Mouse (Mus musculus) limb, embryonic 14.5 days (tissue): ENCODE measurements around the gene Sstr4. TPM values are rescaled to one million over a fixed set of nuclear protein-coding genes. Genes with fewer than 3 reads are reported as not detected.

Experiments
- ATAC-seq: fragments of 200-750 bp; cut with Nextera tagmentation; 2 replicates; pipeline ENCODE4 v1.8.0; 2017; ENCODE audit warnings: low read depth, moderate number of reproducible peaks, moderate TSS enrichment; ENCODE audit not compliant: low FRiP score
- DNase-seq: peaks from one replicate; pipeline ENCODE4 v3.0.0-alpha.2; 2015; ENCODE audit warnings: low spot score
- H3K27ac ChIP-seq: fragments of 300-500 bp; sonication (generic); replicated peaks from 2 replicates; pipeline ENCODE4 v1.5.1; 2014; ENCODE audit warnings: low read depth, mild to moderate bottlenecking, low read length, moderate library complexity, mixed read lengths
- H3K27me3 ChIP-seq: fragments of 300-500 bp; sonication (generic); 2 replicates; pipeline ENCODE4 v1.6.1; 2014; ENCODE audit warnings: low read length, mixed read lengths; ENCODE audit not compliant: control insufficient read depth, insufficient read depth
- H3K36me3 ChIP-seq: fragments of 300-500 bp; sonication (generic); 2 replicates; pipeline ENCODE4 v1.6.1; 2014; ENCODE audit warnings: mild to moderate bottlenecking, low read length, moderate library complexity, mixed read lengths; ENCODE audit not compliant: control insufficient read depth, insufficient read depth
- H3K4me1 ChIP-seq: fragments of 300-500 bp; sonication (generic); 2 replicates; pipeline ENCODE4 v1.6.1; 2014; ENCODE audit warnings: antibody characterized with exemption, low read length, mixed read lengths; ENCODE audit not compliant: control insufficient read depth, insufficient read depth
- H3K4me2 ChIP-seq: fragments of 300-500 bp; sonication (generic); replicated peaks from 2 replicates; pipeline ENCODE4 v1.6.1; 2014; ENCODE audit warnings: low read depth, mild to moderate bottlenecking, low read length, moderate library complexity; ENCODE audit not compliant: severe bottlenecking
- H3K4me3 ChIP-seq: fragments of 300-500 bp; sonication (generic); replicated peaks from 2 replicates; pipeline ENCODE4 v1.5.1; 2014; ENCODE audit warnings: low read length
- H3K9ac ChIP-seq: fragments of 300-500 bp; sonication (generic); 2 replicates; pipeline ENCODE4 v1.6.1; 2014; ENCODE audit warnings: mild to moderate bottlenecking, low read depth, low read length, moderate library complexity; ENCODE audit not compliant: severe bottlenecking
- H3K9me3 ChIP-seq: fragments of 300-500 bp; sonication (generic); 2 replicates; pipeline ENCODE4 v1.6.1; 2016; ENCODE audit warnings: low read length; ENCODE audit not compliant: control insufficient read depth
- POLR2A ChIP-seq: fragments of 200-500 bp; IDR thresholded peaks from 2 replicates; pipeline ENCODE4 v1.8.0; 2012; ENCODE audit warnings: inconsistent platforms, mild to moderate bottlenecking, moderate library complexity, borderline replicate concordance; ENCODE audit not compliant: insufficient read depth, insufficient read length; ENCODE audit errors: extremely low read depth
- WGBS: fragments of 180-500 bp; shearing (Covaris S2); extraction: QIAGEN DNeasy Blood & Tissue Kit; methylation state at CpG from one replicate; pipeline ENCODE4 v1.1.7; 2014; 5-methylcytosine and 5-hydroxymethylcytosine counted together
- polyA plus RNA-seq, 2 experiments: library from polyadenylated mRNA; depleted of rRNA in 1 of 2; stranded (reverse) in 1 of 2; unstranded in 1 of 2; fragments of >200 nt; fragmentation: Nextera tagmentation in 1 of 2; extraction: Ambion mirVana in 1 of 2; gene quantifications; 2 replicates each; pipeline versions ENCODE4 v1.2.1 to v1.2.3; 2012 to 2014

Gene Sstr4
- polyA plus RNA-seq, 2 experiments: 2.8 to 4.0 TPM

- Histone ChIP-seq H3K4me1 (0 out of 2 replicates have a peak, but pooled peaks cover 12% of the 10 kb centered on the region), H3K9me3 (no peaks in the 10 kb centered on the region), H3K9ac (peak overlapping the region; percentile 28), H3K36me3 (no peaks in the 10 kb centered on the region), H3K4me2 (peak overlapping the region; percentile 77), H3K27me3 (peaks cover 47% of the 10 kb centered on the region), H3K27ac (no peak overlapping the region), H3K4me3 (peak overlapping the region; percentile 44)
- no peak for ATAC-seq
- WGBS: 15% methylated on average over 34 of the region's 34 CpGs
- TF ChIP-seq POLR2A: no peak
- DNase-seq: no peak
Observed at GRCm38 (mm10) chr2:148406160-148406970, 11.2 kb downstream of the Sstr4 start.

DNA sequence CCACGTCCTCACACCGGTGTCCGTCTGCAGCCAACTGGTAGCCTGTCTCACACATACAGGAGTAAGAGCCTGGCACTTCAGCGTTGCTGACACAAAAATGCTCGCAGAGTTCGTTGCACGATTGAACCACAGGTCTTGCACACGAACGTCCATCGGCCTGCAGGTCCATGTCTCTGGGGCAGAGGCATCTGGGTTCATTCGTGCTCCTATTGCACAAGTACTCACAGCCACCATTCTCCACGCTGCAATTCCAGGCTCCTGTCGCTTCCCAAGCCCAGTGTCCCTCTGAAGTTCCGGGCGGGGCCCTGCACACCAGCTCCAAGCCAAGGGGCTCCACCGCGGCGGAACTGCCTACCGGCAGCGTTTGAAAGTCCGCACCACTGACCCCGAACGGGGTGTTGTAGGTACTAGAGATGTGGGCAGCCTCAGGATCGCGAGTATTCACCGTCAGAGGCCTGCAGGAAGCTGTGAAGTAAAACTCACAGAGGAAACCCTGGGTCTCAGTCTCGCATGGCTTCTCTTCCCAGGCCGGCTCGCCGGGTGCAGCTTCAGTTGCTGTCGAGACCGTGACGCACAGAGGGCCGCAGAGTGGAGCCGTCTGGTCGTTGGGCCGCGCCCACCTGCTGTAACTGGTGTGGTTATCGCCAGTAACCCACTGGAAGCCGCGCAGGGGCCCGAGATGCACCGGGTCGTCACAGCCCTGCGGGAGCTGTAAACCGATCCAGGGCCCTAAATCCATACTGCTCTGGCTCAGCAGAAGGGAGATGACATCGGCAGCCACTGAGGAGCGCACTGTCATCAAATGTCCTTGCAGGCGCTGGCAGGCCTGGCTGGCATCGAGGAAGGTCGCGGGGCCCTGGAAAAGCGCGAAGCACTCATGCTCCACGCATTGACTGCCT, 12.1 kb downstream of the Sstr4 start:
- TF ChIP-seq POLR2A: no peak
- ATAC-seq (peak; percentile 21; the same call in 1 of the 2 replicates), DNase-seq (no peak)
- Histone ChIP-seq H3K27ac (no peak overlapping the region), H3K4me1 (0 out of 2 replicates have a peak, but pooled peaks cover 12% of the 10 kb centered on the region), H3K9me3 (no peaks in the 10 kb centered on the region), H3K4me3 (peak overlapping the region; percentile 44), H3K4me2 (peak overlapping the region; percentile 77), H3K9ac (peak overlapping the region; percentile 28), H3K36me3 (no peaks in the 10 kb centered on the region), H3K27me3 (peaks cover 47% of the 10 kb centered on the region)
- WGBS: 5% methylated on average over 55 of the region's 55 CpGs

DNA sequence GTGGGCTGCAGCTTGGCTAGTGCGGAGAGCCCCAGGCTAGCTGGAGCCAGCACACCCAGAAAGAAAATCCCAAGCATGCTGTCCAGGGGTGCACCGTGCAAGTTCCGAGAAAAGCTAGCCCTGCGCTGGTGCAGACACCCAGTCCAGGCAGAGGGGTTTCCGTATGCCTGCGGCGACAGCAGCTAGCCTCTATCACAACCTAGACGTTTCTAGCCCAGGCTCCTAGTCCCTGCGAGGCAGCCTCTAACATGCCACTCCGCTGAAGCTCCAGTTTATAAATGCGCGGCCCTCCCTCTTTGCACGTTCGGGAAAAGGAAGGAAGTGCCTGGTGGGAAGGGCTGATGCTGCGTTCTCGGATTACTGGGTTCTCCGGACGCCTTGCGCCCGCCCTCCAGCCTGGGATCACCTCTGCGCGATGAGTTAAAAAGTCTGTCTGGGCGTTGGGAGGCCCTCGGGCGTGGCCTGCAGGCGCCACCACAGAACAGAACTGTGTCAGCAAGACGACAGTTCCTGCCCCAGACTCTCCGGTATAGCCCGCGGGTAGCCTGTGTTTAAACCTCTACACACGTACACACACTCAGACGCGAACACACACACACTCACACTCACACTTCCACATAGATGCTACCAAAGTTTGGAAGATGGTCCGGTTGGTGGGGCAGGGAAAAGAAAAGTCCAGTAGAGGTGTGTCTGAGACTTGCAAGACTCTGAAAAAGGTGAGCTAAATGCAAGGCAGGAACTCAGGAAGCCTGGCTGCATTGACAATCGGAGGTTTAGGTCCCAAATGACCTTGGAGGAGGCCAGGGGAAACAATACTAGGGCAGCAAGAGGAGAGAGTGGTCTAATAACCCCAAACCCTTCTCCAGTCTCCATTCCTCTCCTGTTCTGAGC, 13.0 kb downstream of the Sstr4 start, which contains the start of gene Thbd:
Gene Thbd, minus strand, starts transcription at position 319 of the 891 bp plus-strand sequence.
- peak within 1 kb of the TSS; percentile 44 for H3K4me3 ChIP-seq
- H3K4me2 ChIP-seq: peak within 1 kb of the TSS; percentile 77
- 0 out of 2 replicates have a peak, but pooled peaks cover 12% of the 10 kb centered on the region for H3K4me1 ChIP-seq
- peak within 1 kb of the TSS; percentile 28 for H3K9ac ChIP-seq
- H3K9me3 ChIP-seq: no peaks in the 10 kb centered on the region
- no peaks in the 10 kb centered on the region for H3K36me3 ChIP-seq
- H3K27me3 ChIP-seq: peaks cover 44% of the 10 kb centered on the region
- DNase-seq (peak; percentile 55), ATAC-seq (peak; percentile 66)
- H3K27ac ChIP-seq: no peak within 1 kb of the TSS
- TF ChIP-seq POLR2A: no peak
- WGBS: 2% methylated on average over 35 of the region's 35 CpGs

GRCm38 (mm10) chr2:148408761-148409120, 13.6 kb downstream of the Sstr4 start:
- Histone ChIP-seq H3K4me3 (no peak overlapping the region), H3K9ac (no peak overlapping the region), H3K4me2 (peak overlapping the region; percentile 77; the same call in 1 of the 2 replicates), H3K27me3 (peaks cover 40% of the 10 kb centered on the region), H3K27ac (no peak overlapping the region), H3K9me3 (no peaks in the 10 kb centered on the region), H3K36me3 (no peaks in the 10 kb centered on the region), H3K4me1 (0 out of 2 replicates have a peak, but pooled peaks cover 12% of the 10 kb centered on the region)
- TF ChIP-seq POLR2A: no peak
- DNase-seq (no peak), ATAC-seq (no peak)
- WGBS: 23% methylated on average over 6 of the region's 6 CpGs

GRCm38 (mm10) chr2:148409141-148409540, 14.0 kb downstream of the Sstr4 start:
- 25% methylated on average over 9 of the region's 9 CpGs for WGBS
- H3K4me1 ChIP-seq: 0 out of 2 replicates have a peak, but pooled peaks cover 12% of the 10 kb centered on the region
- H3K9me3 ChIP-seq: no peaks in the 10 kb centered on the region
- H3K27me3 ChIP-seq: peaks cover 40% of the 10 kb centered on the region
- H3K4me2 ChIP-seq: no peak overlapping the region
- ATAC-seq (peak; percentile 83), DNase-seq (peak; percentile 71)
- no peak overlapping the region for H3K27ac ChIP-seq
- H3K4me3 ChIP-seq: no peak overlapping the region
- no peak overlapping the region for H3K9ac ChIP-seq
- H3K36me3 ChIP-seq: no peaks in the 10 kb centered on the region
- TF ChIP-seq POLR2A: no peak
